Mouse (Mus musculus) heart, adult 2 months (tissue): Measurements from ENCODE around the gene Rgs9. TPM values are rescaled to one million over a fixed set of nuclear protein-coding genes. Genes with fewer than 3 reads are reported as not detected.

Source experiments
- DNase-seq, 2 experiments: peaks; one replicate each; pipeline ENCODE4 v3.0.0; 2021
- H3K27ac ChIP-seq: fragments of 200-600 bp; 2 replicates; pipeline ENCODE4 v1.8.1; 2022
- H3K27me3 ChIP-seq: fragments of 200-500 bp; 2 replicates; pipeline ENCODE4 v1.6.1; 2012; ENCODE audit warnings: mild to moderate bottlenecking, low read length, inconsistent platforms, mixed read lengths; ENCODE audit not compliant: control insufficient read depth, insufficient read depth
- H3K36me3 ChIP-seq: fragments of 200-500 bp; 2 replicates; pipeline ENCODE4 v1.6.1; 2012; ENCODE audit warnings: low read length, inconsistent platforms; ENCODE audit not compliant: control insufficient read depth, insufficient read depth
- H3K4me1 ChIP-seq: fragments of 200-500 bp; 2 replicates; pipeline ENCODE4 v1.6.1; 2011; ENCODE audit warnings: low read length; ENCODE audit not compliant: control insufficient read depth, insufficient read depth
- H3K4me3 ChIP-seq: fragments of 200-600 bp; 2 replicates; pipeline ENCODE4 v1.8.1; 2022
- H3K79me2 ChIP-seq: fragments of 200-500 bp; replicated peaks from 2 replicates; pipeline ENCODE4 v1.6.1; 2012; ENCODE audit warnings: mild to moderate bottlenecking, inconsistent platforms, low read length, moderate library complexity, mixed read lengths; ENCODE audit not compliant: control insufficient read depth, insufficient read depth
- H3K9ac ChIP-seq: fragments of 200-500 bp; 2 replicates; pipeline ENCODE4 v1.6.1; 2012; ENCODE audit warnings: low read depth, mild to moderate bottlenecking, control low read depth, inconsistent platforms, low read length, mixed read lengths
- CTCF ChIP-seq: fragments of 200-600 bp; IDR thresholded peaks from 2 replicates; pipeline ENCODE4 v1.8.1; 2022; ENCODE audit warnings: antibody characterized with exemption, mild to moderate bottlenecking, moderate library complexity
- EP300 ChIP-seq: fragments of 200-500 bp; IDR thresholded peaks from 2 replicates; pipeline ENCODE4 v1.6.1; 2011; ENCODE audit warnings: low read depth, low read length, control low read depth; ENCODE audit not compliant: insufficient read depth
- POLR2A ChIP-seq: fragments of 200-500 bp; IDR thresholded peaks from 2 replicates; pipeline ENCODE4 v1.6.1; 2011; ENCODE audit warnings: mild to moderate bottlenecking, low read depth, low read length, control low read depth; ENCODE audit not compliant: insufficient read depth
- WGBS: fragments of 180-500 bp; shearing (Covaris S2); methylation state at CpG from one replicate; pipeline ENCODE4 v1.1.7; 2018; 5-methylcytosine and 5-hydroxymethylcytosine counted together
- intact Hi-C: fragments of 180-260 bp; cut with DNase I; formaldehyde crosslinking; loops from one replicate; pipeline ENCODE4 v1.15.1; 2025
- polyA plus RNA-seq: library from polyadenylated mRNA; depleted of rRNA; stranded (reverse); fragments of >200 nt; gene quantifications from 2 replicates; pipeline ENCODE4 v1.2.3, GENCODE M21; 2012
- total RNA-seq, 2 experiments: library from RNA; stranded (reverse); gene quantifications; 2 replicates each; pipeline ENCODE4 v1.2.3; 2021

Gene Rgs9
- total and polyA plus RNA-seq, 3 experiments = 0.09 to 0.21 TPM; not detected in 1

GRCm38 (mm10) chr11:109227139-109227538 is 70.8 kb downstream of the Rgs9 start:
- Histone ChIP-seq H3K4me1 (no peaks in the 10 kb centered on the region), H3K27me3 (no peaks in the 10 kb centered on the region), H3K79me2 (no peaks in the 10 kb centered on the region), H3K9ac (no peak overlapping the region), H3K36me3 (no peaks in the 10 kb centered on the region), H3K27ac (no peak overlapping the region), H3K4me3 (no peak overlapping the region)
- intact Hi-C loops = no loop called here
- WGBS = 76% methylated on average over 12 of the region's 12 CpGs
- DNase-seq = no peak
- TF ChIP-seq EP300 (no peak), CTCF (no peak), POLR2A (no peak)

GRCm38 (mm10) chr11:109221209-109222007 is 76.5 kb downstream of the Rgs9 start:
- Histone ChIP-seq H3K27me3 (no peaks in the 10 kb centered on the region), H3K79me2 (no peaks in the 10 kb centered on the region), H3K27ac (no peak overlapping the region), H3K36me3 (no peaks in the 10 kb centered on the region), H3K4me1 (no peaks in the 10 kb centered on the region), H3K9ac (no peak overlapping the region), H3K4me3 (no peak overlapping the region)
- TF ChIP-seq CTCF = peak; percentile 29
- no peak for TF ChIP-seq POLR2A
- DNase-seq = no peak
- 43% methylated on average over 4 of the region's 4 CpGs for WGBS
- intact Hi-C loops = no loop called here

- TF ChIP-seq EP300 = no peak
- TF ChIP-seq POLR2A = no peak
- no peak for TF ChIP-seq CTCF
- H3K36me3 ChIP-seq = no peaks in the 10 kb centered on the region
- intact Hi-C loops = no loop called here
- H3K79me2 ChIP-seq = no peaks in the 10 kb centered on the region
- no peak overlapping the region for H3K27ac ChIP-seq
- H3K27me3 ChIP-seq = no peaks in the 10 kb centered on the region
- H3K9ac ChIP-seq = no peak overlapping the region
- H3K4me1 ChIP-seq = no peaks in the 10 kb centered on the region
- H3K4me3 ChIP-seq = no peak overlapping the region
- WGBS = 62% methylated on average over 15 of the region's 15 CpGs
- no peak for DNase-seq
Measured at GRCm38 (mm10) chr11:109218722-109219430, 79.1 kb downstream of the Rgs9 start.

DNA sequence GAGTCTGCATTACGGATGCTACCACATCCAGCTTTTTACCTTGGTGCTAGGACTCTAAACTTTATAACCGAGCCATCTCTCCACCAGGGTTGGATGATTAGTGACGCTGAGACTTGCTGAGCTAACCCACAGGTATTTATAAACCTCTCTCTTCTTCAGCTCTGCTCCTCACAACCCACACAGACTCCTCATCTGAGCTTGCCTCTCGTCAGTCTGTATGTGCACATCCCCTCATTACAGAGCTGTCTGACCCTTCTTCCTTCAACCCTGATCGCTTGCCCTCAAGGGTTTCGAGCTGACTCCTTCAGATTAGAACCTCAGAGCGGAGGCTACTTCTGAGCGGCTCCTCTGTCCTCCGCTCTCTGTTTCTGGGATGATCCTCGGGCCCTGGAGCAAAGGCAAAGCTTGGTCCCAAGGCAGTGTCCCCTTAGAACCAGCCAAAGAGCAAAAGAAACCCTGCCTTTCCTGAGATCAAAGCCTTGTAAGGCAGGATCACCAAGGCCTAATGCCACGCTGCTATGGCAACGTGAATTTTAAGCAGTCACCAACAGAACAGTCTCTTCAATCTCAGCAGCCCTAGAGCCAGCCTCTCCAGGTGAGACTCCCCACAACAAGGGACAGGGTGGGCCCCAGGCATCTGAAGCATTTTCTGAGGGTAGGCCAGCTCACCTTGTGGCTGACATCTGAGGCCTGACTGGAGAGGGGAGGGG is 79.9 kb downstream of the Rgs9 start:
- intact Hi-C loops = no loop called here
- Histone ChIP-seq H3K4me1 (no peaks in the 10 kb centered on the region), H3K27ac (no peak overlapping the region), H3K9ac (no peak overlapping the region), H3K27me3 (no peaks in the 10 kb centered on the region), H3K79me2 (no peaks in the 10 kb centered on the region), H3K36me3 (no peaks in the 10 kb centered on the region), H3K4me3 (no peak overlapping the region)
- TF ChIP-seq EP300 = no peak
- 77% methylated on average over 12 of the region's 12 CpGs for WGBS
- DNase-seq = no peak

GRCm38 (mm10) chr11:109210772-109211171 is 87.2 kb downstream of the Rgs9 start:
- Histone ChIP-seq H3K4me3 (no peak overlapping the region), H3K9ac (no peak overlapping the region), H3K79me2 (no peaks in the 10 kb centered on the region), H3K27ac (no peak overlapping the region), H3K4me1 (no peaks in the 10 kb centered on the region), H3K36me3 (no peaks in the 10 kb centered on the region), H3K27me3 (no peaks in the 10 kb centered on the region)
- WGBS = 40% methylated on average over 11 of the region's 11 CpGs
- TF ChIP-seq POLR2A (no peak), CTCF (no peak), EP300 (no peak)
- no peak for DNase-seq
- intact Hi-C loops = no loop called here

GRCm38 (mm10) chr11:109210341-109210740 is 87.6 kb downstream of the Rgs9 start:
- Histone ChIP-seq H3K4me1 (no peaks in the 10 kb centered on the region), H3K9ac (no peak overlapping the region), H3K27me3 (no peaks in the 10 kb centered on the region), H3K79me2 (no peaks in the 10 kb centered on the region), H3K4me3 (no peak overlapping the region), H3K36me3 (no peaks in the 10 kb centered on the region), H3K27ac (no peak overlapping the region)
- intact Hi-C loops = no loop called here
- DNase-seq = no peak
- TF ChIP-seq CTCF (no peak), POLR2A (no peak)
- WGBS = 78% methylated on average over 7 of the region's 7 CpGs
